ENCODE assay signal across 28 mouse cellular contexts in the genomic region with DNA sequence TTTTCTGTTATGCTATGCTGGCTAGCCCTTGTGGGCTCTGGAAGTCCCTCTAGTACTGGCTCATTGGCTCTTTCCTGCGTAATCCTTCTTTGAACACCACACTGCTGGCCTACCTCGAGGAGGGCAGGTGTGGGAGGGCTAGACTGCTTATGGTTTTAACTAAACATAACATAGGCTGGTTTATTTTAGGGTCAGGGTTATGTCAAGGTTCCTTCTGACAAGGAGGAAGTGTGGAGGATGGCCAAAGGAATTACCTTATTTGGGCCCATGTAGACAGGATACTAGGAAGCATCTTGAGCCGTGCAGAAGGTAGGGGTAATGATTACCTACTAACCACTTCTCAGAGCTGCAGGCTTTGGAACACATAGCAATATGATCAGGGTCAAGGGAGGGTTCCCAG. TPM values are rescaled to one million over a fixed set of nuclear protein-coding genes. Genes with fewer than 3 reads are reported as not detected.
DNase-seq lines count a peak whose midpoint lies in the region; ATAC-seq lines count a peak whose summit lies in the region.
"Had no signal": no experiment of that assay in that cellular context is flagged by ENCODE, and none has a peak within 500 bp of the region (broad histone marks: within the 10 kb centered on the region; RNA-seq: fewer than 3 reads in every experiment).

No protein-coding gene starts in this region.

- DNase-seq in A20 (ENCODE audit: low read depth, low spot score): peak; percentile 44
- peak; percentile 53 to 57 for DNase-seq in B cell, adult 2 months
- no peak for DNase-seq in cerebellum, postnatal 10 days
- DNase-seq in lung, postnatal 10 days: no peak
- no peak for DNase-seq in right cerebral cortex, postnatal 4 days
- DNase-seq: adrenal gland, postnatal 10 days; adrenal gland, postnatal 36 days; cerebellum, adult 11 months; cerebellum, adult 2 months; cerebellum, adult 9-11 months; cerebellum, postnatal 36 days; embryo, embryonic 11 days; gastrocnemius, postnatal 10 days; heart, adult 18-20 months; heart, postnatal 10 days; heart, postnatal 4 days; kidney, adult 18-20 months had no signal

- H3K4me3 ChIP-seq in brown adipose tissue, adult 24 weeks (ENCODE audit: insufficient read depth, low read depth, low read length): no peak overlapping the region
- H3K4me3 ChIP-seq: embryonic facial prominence, embryonic 10.5 days; embryonic facial prominence, embryonic 13.5 days; erythroblast, embryonic 14.5 days; forebrain, embryonic 12.5 days; heart, embryonic 12.5 days; heart, embryonic 15.5 days; hindbrain, embryonic 15.5 days had no signal

- peak; percentile 51; the same call in 1 of the 2 replicates for ATAC-seq in neutrophil, adult 5-6 weeks (ENCODE audit: extremely low read depth, insufficient number of reproducible peaks, low FRiP score, poor library complexity, severe bottlenecking)
- ATAC-seq: forebrain, embryonic 16.5 days; intestine, embryonic 16.5 days had no signal

- peaks cover 26% of the 10 kb centered on the region; the same call in 1 of the 2 replicates for H3K4me1 ChIP-seq in brown adipose tissue, adult 24 weeks (ENCODE audit: control insufficient read depth, insufficient read depth, insufficient read length, low read length)
- H3K4me1 ChIP-seq: hindbrain, embryonic 15.5 days had no signal

- H3K27ac ChIP-seq in brown adipose tissue, adult 24 weeks (replicated peaks; ENCODE audit: low read depth, low read length): 0 out of 2 replicates have a peak overlapping the region, but pooled peaks have one; percentile 23
- H3K27ac ChIP-seq: embryonic facial prominence, embryonic 10.5 days; embryonic facial prominence, embryonic 13.5 days; forebrain, embryonic 12.5 days; heart, embryonic 15.5 days; hindbrain, embryonic 15.5 days had no signal

RNA-seq across cellular contexts. Expression of gene Ets1, which starts 14.7 kb away (rescaled TPM):
- 13.4 and 18.7 TPM in 2 replicates for polyA plus RNA-seq in brown adipose tissue, adult 24 weeks (2012; ENCODE audit: insufficient read depth, insufficient read length, missing spikeins)
- total RNA-seq in neutrophil, adult 5-6 weeks (2017): 699 and 744 TPM in 2 replicates

Comparison
In these comparisons a context has a peak if more than half of its experiments do, and no peak if none do; other contexts are left out.
1. DNase-seq: peak in A20 (single experiment) and B cell, adult 2 months (2 of 2); none in cerebellum, postnatal 10 days (0 of 2), lung, postnatal 10 days (single experiment) and right cerebral cortex, postnatal 4 days (single experiment).